Mouse (Mus musculus) Patski (cell line): Measurements from ENCODE around the gene Polr1d. TPM values are rescaled to one million over a fixed set of nuclear protein-coding genes. Genes with fewer than 3 reads are reported as not detected.

Experiments used
- ATAC-seq: fragments of 100-300 bp; one replicate; pipeline ENCODE4 v1.8.0; 2021
- CTCF ChIA-PET: fragments of 350-600 bp; sonication (Branson Sonifier 250); formaldehyde crosslinking; loops from one replicate; lab custom pipeline; 2022; ENCODE audit warnings: inconsistent platforms; lab: Charles Lee
- POLR2A ChIA-PET: fragments of 350-600 bp; sonication (Branson Sonifier 250); formaldehyde crosslinking; loops from one replicate; lab custom pipeline; 2022; ENCODE audit warnings: antibody characterized with exemption, inconsistent platforms; lab: Charles Lee
- DNase-seq: peaks from one replicate; pipeline ENCODE4 v3.0.0-alpha.2; 2011; ENCODE audit warnings: low read depth, low spot score
- H3K27me3 ChIP-seq: fragments of 371-371 bp; one replicate; pipeline ENCODE4 v1.5.1; 2021
- CTCF ChIP-seq: fragments of 100-300 bp; IDR thresholded peaks from one replicate; pipeline ENCODE4 v1.5.1; 2021
- in situ Hi-C: fragments of 300-500 bp; cut with MboI; formaldehyde crosslinking; loops from 3 replicates; pipeline ENCODE4 v1.11.1; 2018; ENCODE audit warnings: low pct_unique_long_range_greater_than_20kb, mixed read lengths
- polyA plus RNA-seq: library from polyadenylated mRNA; unstranded; gene quantifications from one replicate; pipeline ENCODE4 v1.2.3, GENCODE M21; 2021

The Polr1d gene
- 168 TPM for polyA plus RNA-seq

- CTCF ChIA-PET: interaction anchor here (1.4 kb wide), 1 partner anchor 9 kb away, joined by 4 read pairs; no protein-coding TSS in a partner anchor
- TF ChIP-seq CTCF: no peak
- in situ Hi-C loops: no loop called here
- POLR2A ChIA-PET: no interaction called here
- DNase-seq: no peak
- peak; percentile 28 for ATAC-seq
- no peaks in the 10 kb centered on the region for H3K27me3 ChIP-seq
Observed at GRCm38 (mm10) chr5:147076799-147077165, at the start of gene Polr1d. TSS of gene Polr1d (plus strand) at chr5:147077050.

- ATAC-seq: no peak
- no peak for DNase-seq
- ChIA-PET POLR2A (no interaction called here), CTCF (interaction anchor here (1.3 kb wide), 1 partner anchor 9 kb away, joined by 4 read pairs; no protein-coding TSS in a partner anchor)
- no peak for TF ChIP-seq CTCF
- no peaks in the 10 kb centered on the region for H3K27me3 ChIP-seq
- in situ Hi-C loops: no loop called here
Observed at GRCm38 (mm10) chr5:147031281-147031680, 45.6 kb upstream of the Polr1d start.

- CTCF ChIA-PET: interaction anchor here (1.0 to 1.6 kb wide), 3 partner anchors 11 to 47 kb away, joined by 3 read pairs; no protein-coding TSS in a partner anchor
- no peak for ATAC-seq
- TF ChIP-seq CTCF: no peak
- DNase-seq: no peak
- in situ Hi-C loops: no loop called here
- POLR2A ChIA-PET: no interaction called here
- no peaks in the 10 kb centered on the region for H3K27me3 ChIP-seq
Observed at GRCm38 (mm10) chr5:147033155-147033554, 43.7 kb upstream of the Polr1d start.

GRCm38 (mm10) chr5:147034283-147034682 is 42.6 kb upstream of the Polr1d start:
- DNase-seq: no peak
- no peaks in the 10 kb centered on the region for H3K27me3 ChIP-seq
- ChIA-PET POLR2A (interaction anchor here (1.4 kb wide), 1 partner anchor 12 kb away, joined by 5 read pairs; no protein-coding TSS in a partner anchor), CTCF (interaction anchor here (1.3 kb wide), 1 partner anchor 10 kb away, joined by 3 read pairs; no protein-coding TSS in a partner anchor)
- no peak for ATAC-seq
- TF ChIP-seq CTCF: no peak
- in situ Hi-C loops: no loop called here

- ATAC-seq (no peak), DNase-seq (no peak)
- ChIA-PET POLR2A (interaction anchor here (1.4 kb wide), 1 partner anchor 11 kb away, joined by 5 read pairs; no protein-coding TSS in a partner anchor), CTCF (interaction anchor here (0.9 kb wide), 1 partner anchor 12 kb away, joined by 4 read pairs; no protein-coding TSS in a partner anchor)
- TF ChIP-seq CTCF: no peak
- H3K27me3 ChIP-seq: no peaks in the 10 kb centered on the region
- in situ Hi-C loops: no loop called here
Observed at GRCm38 (mm10) chr5:147035301-147035700, 41.5 kb upstream of the Polr1d start.

- in situ Hi-C loops: no loop called here
- DNase-seq: no peak
- TF ChIP-seq CTCF: no peak
- H3K27me3 ChIP-seq: no peaks in the 10 kb centered on the region
- ATAC-seq: no peak
- POLR2A ChIA-PET: no interaction called here
- CTCF ChIA-PET: interaction anchor here (1.1 kb wide), 1 partner anchor 36 kb away, joined by 3 read pairs; no protein-coding TSS in a partner anchor
Observed at GRCm38 (mm10) chr5:147036028-147036427, 40.8 kb upstream of the Polr1d start.

GRCm38 (mm10) chr5:147036661-147037060 is 40.2 kb upstream of the Polr1d start:
- POLR2A ChIA-PET: no interaction called here
- no peaks in the 10 kb centered on the region for H3K27me3 ChIP-seq
- no peak for ATAC-seq

GRCm38 (mm10) chr5:147037601-147038000 is 39.2 kb upstream of the Polr1d start:
- TF ChIP-seq CTCF: no peak
- CTCF ChIA-PET: interaction anchor here (0.7 to 1.5 kb wide), 4 partner anchors 9 to 198 kb away, joined by 3 to 4 read pairs (median 3); no protein-coding TSS in a partner anchor
- DNase-seq (no peak), ATAC-seq (no peak)
- POLR2A ChIA-PET: interaction anchor here (0.6 kb wide), 1 partner anchor 51 kb away, joined by 4 read pairs; no protein-coding TSS in a partner anchor
- no peaks in the 10 kb centered on the region for H3K27me3 ChIP-seq
- in situ Hi-C loops: no loop called here

More at GRCm38 (mm10) chr5:147036661-147037060, 40.2 kb upstream of the Polr1d start:
- CTCF ChIA-PET: interaction anchor here (1.1 kb wide), 1 partner anchor 36 kb away, joined by 3 read pairs; no protein-coding TSS in a partner anchor
- no peak for DNase-seq
- in situ Hi-C loops: no loop called here
- TF ChIP-seq CTCF: no peak

- TF ChIP-seq CTCF: no peak
- in situ Hi-C loops: no loop called here
- ATAC-seq: no peak
- H3K27me3 ChIP-seq: no peaks in the 10 kb centered on the region
- CTCF ChIA-PET: interaction anchor here (1.4 kb wide), 1 partner anchor 8 kb away, joined by 4 read pairs; no protein-coding TSS in a partner anchor
- DNase-seq: no peak
- POLR2A ChIA-PET: no interaction called here
Observed at GRCm38 (mm10) chr5:147039394-147039793, 37.5 kb upstream of the Polr1d start.

GRCm38 (mm10) chr5:147041965-147042937 is 34.6 kb upstream of the Polr1d start:
- in situ Hi-C loops: no loop called here
- no peak for DNase-seq
- no peaks in the 10 kb centered on the region for H3K27me3 ChIP-seq
- POLR2A ChIA-PET: interaction anchor here (1.0 kb wide), 1 partner anchor 20 kb away, joined by 3 read pairs; no protein-coding TSS in a partner anchor
- CTCF ChIA-PET: no interaction called here
- TF ChIP-seq CTCF: no peak
- no peak for ATAC-seq
